Mouse (Mus musculus): ENCODE measurements at regions not wholly inside any gene's neighbourhood (a gene's known extent, or its start where the extent isn't known, plus 50 kb on each side); places are given as distances from the start of the nearest gene placed in this dataset.
A peak's percentile ranks its signal among the peaks of the same experiment; 100 is the strongest.

GRCm38 (mm10) chr12:12508487-12509125 is 246.7 kb downstream of the Fam49a start:
- H3K27ac ChIP-seq = no peak overlapping the region
- DNase-seq (ENCODE audit: low read depth in 3 of 3, low spot score in 3 of 3) (no peak), ATAC-seq (ENCODE audit: insufficient read depth) (no peak)
- H3K4me2 ChIP-seq (ENCODE audit: low read depth) = no peak overlapping the region
- no peaks in the 10 kb centered on the region for H3K36me3 ChIP-seq (replicated peaks; ENCODE audit: control insufficient read depth, insufficient read depth, low read depth)
- no peaks in the 10 kb centered on the region for H3K9me3 ChIP-seq (ENCODE audit: control insufficient read depth, low read length)
- H3K9ac ChIP-seq (replicated peaks) = no peak overlapping the region
- TF ChIP-seq CTCF (IDR thresholded peaks at IDR 0.05; ENCODE audit: low read depth) (no peak), EP300 (IDR thresholded peaks at IDR 0.05; ENCODE audit: low read depth) (no peak)
- H3K4me3 ChIP-seq (ENCODE audit: insufficient read depth in 1 of 2, low read depth in 2 of 2, low read length in 2 of 2) = no peak overlapping the region
- WGBS (ENCODE audit: insufficient replicate concordance) = 75% methylated on average over 9 of the region's 9 CpGs
- peaks cover 5 to 18% of the 10 kb centered on the region in 2 experiments; a peak in 2 of 4 replicates for H3K4me1 ChIP-seq (replicated peaks; ENCODE audit: control insufficient read depth in 2 of 2, insufficient read depth in 2 of 2, low read length in 1 of 2)
- H3K27me3 ChIP-seq (ENCODE audit: control insufficient read depth, insufficient read depth, low read length) = no peaks in the 10 kb centered on the region

- H3K4me2 ChIP-seq (ENCODE audit: low read depth) = no peak overlapping the region
- DNase-seq (ENCODE audit: low read depth in 3 of 3, low spot score in 3 of 3) = no peak
- H3K9ac ChIP-seq (replicated peaks) = no peak overlapping the region
- no peak overlapping the region for H3K4me3 ChIP-seq (ENCODE audit: insufficient read depth in 1 of 2, low read depth in 2 of 2, low read length in 2 of 2)
- H3K9me3 ChIP-seq (ENCODE audit: control insufficient read depth, low read length) = no peaks in the 10 kb centered on the region
- H3K4me1 ChIP-seq (replicated peaks; ENCODE audit: control insufficient read depth in 2 of 2, insufficient read depth in 2 of 2, low read length in 1 of 2) = peaks cover 5 to 18% of the 10 kb centered on the region in 2 experiments; a peak in 2 of 4 replicates
- no peak overlapping the region for H3K27ac ChIP-seq
- H3K27me3 ChIP-seq (ENCODE audit: control insufficient read depth, insufficient read depth, low read length) = no peaks in the 10 kb centered on the region
- no peaks in the 10 kb centered on the region for H3K36me3 ChIP-seq (replicated peaks; ENCODE audit: control insufficient read depth, insufficient read depth, low read depth)
- no peak for TF ChIP-seq EP300 (IDR thresholded peaks at IDR 0.05; ENCODE audit: low read depth)
- TF ChIP-seq CTCF (IDR thresholded peaks at IDR 0.05; ENCODE audit: low read depth) = no peak
- ATAC-seq (ENCODE audit: insufficient read depth) = no peak
- 70% methylated on average over 3 of the region's 3 CpGs for WGBS (ENCODE audit: insufficient replicate concordance)
Observed at GRCm38 (mm10) chr12:12506671-12507070, 244.7 kb downstream of the Fam49a start.

- no peak for TF ChIP-seq EP300 (IDR thresholded peaks at IDR 0.05; ENCODE audit: low read depth)
- no peak for TF ChIP-seq CTCF (IDR thresholded peaks at IDR 0.05; ENCODE audit: low read depth)
- H3K27ac ChIP-seq = no peak overlapping the region
- no peaks in the 10 kb centered on the region for H3K9me3 ChIP-seq (ENCODE audit: control insufficient read depth, low read length)
- no peaks in the 10 kb centered on the region for H3K27me3 ChIP-seq (ENCODE audit: control insufficient read depth, insufficient read depth, low read length)
- DNase-seq (ENCODE audit: low read depth in 3 of 3, low spot score in 3 of 3) (no peak), ATAC-seq (ENCODE audit: insufficient read depth) (no peak)
- no peak overlapping the region for H3K4me3 ChIP-seq (ENCODE audit: insufficient read depth in 1 of 2, low read depth in 2 of 2, low read length in 2 of 2)
- H3K9ac ChIP-seq (replicated peaks) = no peak overlapping the region
- H3K4me1 ChIP-seq (replicated peaks; ENCODE audit: control insufficient read depth in 2 of 2, insufficient read depth in 2 of 2, low read length in 1 of 2) = peaks cover 5 to 16% of the 10 kb centered on the region in 2 experiments; a peak in 2 of 4 replicates
- H3K36me3 ChIP-seq (replicated peaks; ENCODE audit: control insufficient read depth, insufficient read depth, low read depth) = no peaks in the 10 kb centered on the region
- WGBS (ENCODE audit: insufficient replicate concordance) = 45% methylated on average over 4 of the region's 4 CpGs
- H3K4me2 ChIP-seq (ENCODE audit: low read depth) = no peak overlapping the region
Observed at GRCm38 (mm10) chr12:12505590-12505989, 243.7 kb downstream of the Fam49a start.

GRCm38 (mm10) chr12:12499903-12500302 is 238.0 kb downstream of the Fam49a start:
- no peaks in the 10 kb centered on the region for H3K27me3 ChIP-seq (ENCODE audit: control insufficient read depth, insufficient read depth, low read length)
- H3K27ac ChIP-seq = no peak overlapping the region
- WGBS (ENCODE audit: insufficient replicate concordance) = 30% methylated on average over 3 of the region's 3 CpGs
- no peak overlapping the region for H3K4me3 ChIP-seq (ENCODE audit: insufficient read depth in 1 of 2, low read depth in 2 of 2, low read length in 2 of 2)
- no peak for ATAC-seq (ENCODE audit: insufficient read depth)
- no peaks in the 10 kb centered on the region for H3K9me3 ChIP-seq (ENCODE audit: control insufficient read depth, low read length)
- no peaks in the 10 kb centered on the region for H3K36me3 ChIP-seq (replicated peaks; ENCODE audit: control insufficient read depth, insufficient read depth, low read depth)
- no peak overlapping the region for H3K4me2 ChIP-seq (ENCODE audit: low read depth)
- H3K4me1 ChIP-seq (replicated peaks; ENCODE audit: control insufficient read depth in 2 of 2, insufficient read depth in 2 of 2, low read length in 1 of 2) = peaks cover 32 to 38% of the 10 kb centered on the region in 2 experiments
- DNase-seq (ENCODE audit: low read depth in 3 of 3, low spot score in 3 of 3) = no peak
- no peak overlapping the region; the same call in 1 of the 2 replicates for H3K9ac ChIP-seq (replicated peaks)
- TF ChIP-seq CTCF (IDR thresholded peaks at IDR 0.05; ENCODE audit: low read depth) (peak; percentile 22; the same call in 1 of the 2 replicates), EP300 (IDR thresholded peaks at IDR 0.05; ENCODE audit: low read depth) (no peak)

GRCm38 (mm10) chr12:12498621-12499020 is 236.7 kb downstream of the Fam49a start:
- ATAC-seq (ENCODE audit: insufficient read depth) = no peak
- Histone ChIP-seq H3K36me3 (replicated peaks; ENCODE audit: control insufficient read depth, insufficient read depth, low read depth) (no peaks in the 10 kb centered on the region), H3K4me1 (replicated peaks; ENCODE audit: control insufficient read depth in 2 of 2, insufficient read depth in 2 of 2, low read length in 1 of 2) (peaks cover 35 to 40% of the 10 kb centered on the region in 2 experiments), H3K27ac (no peak overlapping the region), H3K4me2 (ENCODE audit: low read depth) (no peak overlapping the region), H3K9ac (replicated peaks) (no peak overlapping the region), H3K9me3 (ENCODE audit: control insufficient read depth, low read length) (no peaks in the 10 kb centered on the region), H3K27me3 (ENCODE audit: control insufficient read depth, insufficient read depth, low read length) (no peaks in the 10 kb centered on the region), H3K4me3 (ENCODE audit: insufficient read depth in 1 of 2, low read depth in 2 of 2, low read length in 2 of 2) (no peak overlapping the region)
- no peak for TF ChIP-seq CTCF (IDR thresholded peaks at IDR 0.05; ENCODE audit: low read depth)
- TF ChIP-seq EP300 (IDR thresholded peaks at IDR 0.05; ENCODE audit: low read depth) = no peak
- DNase-seq (ENCODE audit: low read depth in 3 of 3, low spot score in 3 of 3) = no peak
